Mouse (Mus musculus) frontal cortex, postnatal 10 days (tissue): Measurements from ENCODE around the gene Evpl.

Source experiments
- DNase-seq, 2 experiments: peaks; one replicate each; pipeline ENCODE4 v3.0.0; 2022; ENCODE audit warnings: low spot score in 2 of 2, mixed read lengths in 1 of 2

Evpl gene

DNA sequence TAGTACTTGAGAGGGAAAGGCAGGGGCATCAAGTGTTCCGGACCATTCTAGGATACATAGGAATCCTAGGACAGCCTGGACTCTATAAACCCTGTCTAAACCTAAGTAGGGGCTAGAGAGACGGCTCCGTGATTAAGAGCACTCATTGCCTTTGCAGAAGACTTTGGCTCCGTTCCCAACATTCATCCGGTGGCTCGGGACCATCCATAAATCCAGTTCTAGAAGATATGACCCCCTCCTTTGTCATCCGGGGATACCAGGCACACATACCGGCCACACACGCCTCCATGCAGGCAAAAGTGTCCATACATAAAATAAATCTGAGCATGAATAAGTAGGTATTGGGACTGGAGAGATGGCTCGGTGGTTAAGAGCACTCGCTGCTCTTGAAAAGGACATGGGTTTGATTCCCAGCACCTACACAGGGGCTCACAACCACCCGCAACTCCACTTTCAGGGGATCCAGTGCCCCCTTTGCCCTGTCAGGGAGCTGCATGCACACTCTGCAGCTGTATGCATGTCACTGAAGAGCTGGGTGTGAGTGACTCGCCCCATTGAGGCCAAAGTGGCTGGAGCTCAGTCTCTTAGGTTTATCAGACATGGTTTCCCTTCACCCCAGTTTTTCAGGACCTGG lies 23.9 kb downstream of the Evpl start:
- DNase-seq: no peak

DNA sequence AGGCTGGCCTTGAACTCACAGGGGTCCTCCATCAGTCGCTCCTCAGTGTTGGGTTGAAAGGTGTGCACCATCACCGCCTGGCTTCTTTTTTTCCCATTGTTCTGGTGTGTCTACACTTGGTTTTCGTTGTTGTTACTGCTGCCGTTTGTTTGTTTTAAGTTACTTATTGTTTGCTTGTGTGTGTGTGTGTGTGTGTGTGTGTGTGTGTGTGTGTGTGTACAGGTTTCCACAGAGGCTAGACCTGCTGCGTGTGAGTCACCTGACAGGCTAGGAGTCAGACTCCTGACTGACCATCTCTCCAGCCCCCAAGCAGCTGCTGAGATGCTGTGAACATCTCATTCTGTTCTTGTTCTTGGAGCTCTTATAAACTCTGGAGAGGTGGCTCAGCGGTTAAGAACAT lies 25.0 kb downstream of the Evpl start:
- DNase-seq: no peak

DNA sequence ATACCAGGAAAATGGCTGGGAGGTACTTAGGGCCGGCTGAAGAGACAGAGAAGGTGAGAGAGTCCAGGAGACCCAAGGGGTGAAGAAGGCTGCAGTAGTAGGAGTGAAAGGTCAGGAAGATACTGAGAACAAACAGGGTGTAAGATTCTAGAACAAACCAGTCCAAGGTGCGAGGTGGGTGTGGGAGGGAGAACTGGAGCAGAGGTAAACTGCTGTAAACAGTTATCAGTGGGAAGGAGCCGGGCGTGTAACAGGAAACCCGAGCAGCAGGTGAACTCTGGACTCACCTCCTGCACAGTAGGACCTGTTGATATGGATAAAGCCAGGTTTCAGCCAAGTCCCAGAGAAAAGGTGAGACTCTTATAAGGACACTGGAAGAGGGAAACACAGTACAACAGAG lies 27.2 kb downstream of the Evpl start:
- no peak for DNase-seq

DNA sequence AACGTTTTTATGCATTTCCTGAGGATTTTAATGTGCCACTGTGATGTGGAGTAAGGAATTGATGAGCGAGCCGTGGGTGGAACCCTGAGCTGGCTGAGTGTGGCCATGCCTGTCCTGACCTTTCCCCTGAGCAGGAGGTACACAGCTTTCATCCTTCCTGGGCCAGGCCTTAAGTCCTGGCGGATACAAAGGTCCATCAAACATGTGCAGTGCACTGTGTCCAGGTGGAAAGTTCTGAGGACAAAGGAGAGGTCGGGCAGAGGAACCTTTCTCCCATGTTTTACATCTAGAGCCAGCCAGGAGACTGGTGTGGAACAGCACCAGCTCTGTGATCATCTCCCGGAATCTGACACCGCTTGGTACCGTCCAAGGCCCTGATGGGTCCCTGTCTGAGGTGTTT lies 28.6 kb downstream of the Evpl start:
- DNase-seq: no peak

DNA sequence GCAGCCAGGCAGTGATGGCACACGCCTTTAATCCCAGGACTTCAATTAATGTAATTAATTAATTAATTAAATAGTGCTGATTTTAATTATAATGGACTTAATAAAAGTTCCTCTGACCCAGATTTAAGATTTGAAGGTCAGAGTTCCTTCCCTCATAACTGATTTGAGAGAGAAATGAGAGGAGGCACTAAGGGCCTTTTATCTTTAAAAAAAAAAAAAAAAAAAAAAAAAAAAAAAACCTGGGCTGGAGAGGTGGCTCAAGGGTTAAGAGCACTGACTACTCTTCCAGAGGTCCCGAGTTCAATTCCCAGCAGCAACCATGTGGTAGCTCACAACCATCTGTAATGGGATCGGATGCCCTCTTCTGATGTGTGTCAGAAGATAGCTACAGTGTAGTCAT lies 29.2 kb downstream of the Evpl start:
- DNase-seq: no peak

DNA sequence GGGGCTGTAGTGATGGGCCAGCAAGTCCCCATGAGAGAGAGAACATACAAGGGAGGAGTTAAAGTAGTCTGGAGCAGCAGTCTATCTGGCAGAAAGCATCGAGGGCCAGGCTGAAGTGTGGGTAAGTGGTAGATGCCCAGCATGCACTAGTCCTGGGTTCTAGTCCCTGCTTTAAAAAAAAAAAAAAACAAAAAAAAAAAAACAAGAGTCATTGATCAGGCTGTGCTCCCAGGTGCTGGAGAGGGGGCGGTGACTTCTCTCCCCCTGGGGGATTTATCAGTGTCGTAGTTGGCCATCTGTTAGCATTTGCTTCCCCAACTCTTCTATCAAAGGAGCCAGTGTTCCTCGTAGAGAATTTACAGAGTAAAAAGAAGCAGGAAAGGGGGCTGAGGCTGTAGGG lies 31.2 kb downstream of the Evpl start:
- no peak for DNase-seq

DNA sequence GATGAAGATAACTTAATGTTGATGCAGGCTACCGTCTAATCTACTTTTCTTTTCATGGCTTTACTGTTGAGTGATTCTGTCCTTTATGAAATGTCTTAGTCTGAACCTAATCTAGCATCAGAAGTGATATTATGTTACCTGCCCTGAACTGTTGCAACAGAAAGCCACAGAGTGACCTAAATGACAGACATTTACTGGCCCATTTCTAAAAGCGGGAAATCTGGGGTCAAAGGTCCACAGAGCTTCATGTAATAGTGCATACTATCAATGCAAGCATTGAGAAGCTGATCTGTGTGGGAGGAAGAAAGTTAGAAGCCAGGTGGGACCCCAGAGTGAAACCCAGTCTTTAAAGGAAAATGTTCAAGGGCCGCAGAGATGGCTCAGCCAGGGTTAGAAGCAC lies 34.7 kb downstream of the Evpl start:
- DNase-seq: no peak

DNA sequence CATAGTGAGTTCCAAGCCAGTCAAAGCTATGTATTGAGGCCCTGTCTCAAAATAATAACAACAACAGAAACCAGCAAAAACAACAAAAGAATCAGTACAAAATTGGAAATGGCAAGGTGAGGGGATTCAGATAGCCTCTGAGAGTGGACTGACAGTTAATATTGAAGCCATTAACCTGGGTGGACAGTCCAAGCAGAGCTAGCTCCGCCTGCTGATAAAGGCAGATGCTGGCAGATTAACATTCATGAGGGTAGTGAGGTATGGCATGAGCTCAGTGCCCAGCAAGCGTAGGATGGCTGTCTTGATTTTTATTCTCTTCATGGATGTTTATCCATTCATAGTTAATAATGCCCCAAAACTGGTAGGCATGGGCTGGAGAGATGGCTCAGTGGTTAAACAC lies 36.7 kb downstream of the Evpl start:
- no peak for DNase-seq

DNA sequence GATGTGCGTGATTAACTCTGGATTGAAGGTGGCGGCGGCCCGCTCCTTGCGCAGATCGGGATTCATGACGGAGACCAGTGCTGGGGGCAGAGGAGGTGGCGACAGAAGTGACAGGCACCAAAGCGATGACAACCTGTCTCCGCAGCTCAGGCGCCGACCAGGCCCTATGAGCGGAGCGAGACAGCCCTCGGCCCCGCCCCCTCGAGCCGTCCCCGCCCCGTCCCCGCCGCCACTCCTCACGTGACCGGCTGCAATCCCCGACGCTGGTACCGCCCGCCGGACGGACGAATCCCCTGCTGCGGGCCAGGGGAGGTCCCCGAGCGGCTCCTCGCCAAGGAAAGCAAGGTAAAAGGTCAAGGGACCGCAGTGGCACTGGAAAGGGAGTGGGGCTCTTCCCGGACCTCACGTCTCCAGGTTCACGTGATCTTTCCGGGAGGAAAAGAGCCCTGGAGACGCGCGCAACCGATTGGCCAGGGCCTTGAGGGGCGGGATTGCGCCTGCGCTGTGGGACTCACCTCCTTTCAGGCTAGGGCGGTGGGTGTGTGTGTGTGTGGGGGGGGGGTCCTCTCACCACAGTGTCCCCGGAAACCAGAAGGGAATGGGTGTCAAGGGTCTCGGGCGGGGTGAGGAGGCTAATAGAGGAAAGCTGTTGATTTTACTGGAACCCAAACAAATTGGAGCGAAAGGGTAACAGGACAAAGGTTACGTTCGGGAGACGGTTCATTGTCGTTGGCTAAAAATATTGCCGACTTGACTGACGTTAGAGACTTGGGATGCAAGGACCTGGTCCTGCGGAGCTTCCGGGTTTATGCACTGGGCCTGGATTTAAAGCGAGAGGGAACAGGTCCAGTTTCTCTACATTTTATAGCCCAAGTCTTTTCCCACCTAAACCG lies 39.0 kb downstream of the Evpl start, which contains the start of the genes Ten1 and Acox1:
Gene Ten1, plus strand, starts transcription at position 217 of the 893 bp plus-strand sequence.
Gene Acox1, minus strand, starts transcription at position 407 of the 893 bp plus-strand sequence.
- DNase-seq: peak; percentile 91 to 96

DNA sequence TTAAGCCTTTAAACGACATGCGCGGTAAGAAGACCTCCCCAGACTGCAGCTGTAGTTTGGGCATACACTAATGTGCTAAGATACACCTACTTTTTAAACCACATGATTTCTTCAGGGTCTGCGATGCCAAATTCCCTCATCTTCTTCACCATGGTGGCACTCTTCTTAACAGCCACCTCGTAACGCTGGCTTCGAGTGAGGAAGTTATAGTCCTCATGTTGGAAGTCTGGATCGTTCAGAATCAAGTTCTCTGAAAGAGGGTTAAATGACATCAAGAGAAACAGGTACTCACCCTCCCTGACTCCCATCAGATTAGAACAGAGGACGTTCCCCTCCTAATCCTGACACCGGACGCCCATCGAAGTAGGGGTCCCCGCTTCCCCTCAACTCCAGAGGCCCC lies 39.7 kb downstream of the Evpl start:
- no peak for DNase-seq

DNA sequence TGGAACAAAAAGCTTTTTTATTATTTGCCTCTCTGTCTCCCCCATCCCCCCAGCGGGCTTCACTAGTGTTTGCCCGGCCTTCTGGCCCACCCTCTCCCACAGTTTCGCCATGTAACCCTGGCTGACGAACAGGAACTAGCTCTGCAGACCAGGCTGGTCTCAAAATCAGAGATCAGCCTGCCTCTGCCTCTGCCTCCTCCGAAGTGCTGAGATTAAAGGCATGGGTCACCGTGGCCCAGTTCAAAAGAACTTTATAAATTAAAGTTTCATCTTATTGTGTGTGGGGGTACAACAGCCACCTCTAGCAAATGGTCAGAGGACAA lies 40.3 kb downstream of the Evpl start:
- no peak for DNase-seq

DNA sequence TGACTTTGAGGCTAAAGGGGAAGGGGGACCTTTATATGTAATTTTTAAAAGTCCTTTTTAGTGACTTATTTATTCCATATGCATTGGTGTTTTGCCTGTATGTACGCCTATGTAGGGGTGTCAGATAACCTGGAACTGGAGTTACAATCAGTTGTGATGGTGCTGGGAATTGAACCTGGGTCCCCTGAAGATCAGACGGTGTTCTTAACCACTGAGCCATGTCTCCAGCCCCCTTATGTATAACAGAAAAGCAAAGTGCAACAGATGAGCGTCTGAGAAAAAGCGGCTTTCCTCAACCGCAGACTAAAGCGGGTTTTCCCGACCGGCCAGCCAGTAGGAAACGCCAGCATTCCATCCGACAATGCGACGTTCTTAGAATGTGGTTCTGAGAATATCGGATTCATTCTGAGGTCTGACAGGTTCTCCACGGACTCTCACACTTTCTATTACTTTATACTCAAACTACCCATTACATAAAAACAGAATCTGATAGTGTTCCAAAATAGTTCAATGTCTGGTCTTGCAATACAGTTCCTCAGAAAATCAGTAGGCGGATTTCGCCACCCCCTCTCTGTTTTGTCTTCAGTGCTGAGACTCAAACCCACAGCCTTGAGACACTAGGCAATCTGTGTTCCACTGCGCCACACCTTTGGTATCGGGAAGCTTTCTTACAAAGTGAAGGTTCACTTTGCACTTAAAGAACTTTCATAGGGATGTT lies 40.9 kb downstream of the Evpl start:
- DNase-seq: no peak

DNA sequence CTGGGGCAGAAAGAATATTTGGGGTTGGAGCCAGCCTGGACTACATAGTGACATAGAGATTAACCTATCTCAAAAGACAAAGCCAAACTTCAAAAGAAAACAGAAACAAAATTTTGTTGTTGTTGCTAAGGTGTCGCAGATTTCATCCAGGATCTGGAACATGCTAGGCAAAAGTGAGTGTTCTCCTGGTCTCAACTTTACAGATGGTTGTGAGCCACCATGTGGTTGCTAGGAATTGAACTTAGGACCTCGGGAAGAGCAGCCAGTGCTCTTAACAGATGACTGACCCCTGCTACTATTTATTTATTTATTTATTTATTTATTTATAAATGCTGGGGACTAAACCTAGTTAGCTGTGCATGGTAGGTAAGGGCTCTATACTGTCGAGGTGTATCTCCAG lies 41.5 kb downstream of the Evpl start:
- no peak for DNase-seq

DNA sequence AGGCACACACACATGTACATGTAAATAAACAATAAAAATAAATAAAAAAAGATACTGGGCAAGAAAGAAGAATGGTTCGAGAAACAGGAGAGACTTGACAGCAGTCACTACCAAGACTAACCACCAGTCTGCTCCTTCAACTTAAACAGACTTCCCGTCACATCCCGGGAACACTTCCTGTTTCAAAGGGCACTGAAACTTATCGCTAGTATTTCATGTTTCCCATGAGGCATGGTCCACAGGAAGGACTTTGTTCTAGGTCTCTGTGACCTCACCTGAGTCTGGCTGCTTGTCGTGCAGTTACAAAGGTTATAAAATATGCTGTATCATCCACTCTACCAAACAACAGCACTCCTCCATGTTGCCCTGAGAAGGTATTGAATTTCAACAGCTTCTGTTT lies 42.6 kb downstream of the Evpl start:
- DNase-seq: no peak

DNA sequence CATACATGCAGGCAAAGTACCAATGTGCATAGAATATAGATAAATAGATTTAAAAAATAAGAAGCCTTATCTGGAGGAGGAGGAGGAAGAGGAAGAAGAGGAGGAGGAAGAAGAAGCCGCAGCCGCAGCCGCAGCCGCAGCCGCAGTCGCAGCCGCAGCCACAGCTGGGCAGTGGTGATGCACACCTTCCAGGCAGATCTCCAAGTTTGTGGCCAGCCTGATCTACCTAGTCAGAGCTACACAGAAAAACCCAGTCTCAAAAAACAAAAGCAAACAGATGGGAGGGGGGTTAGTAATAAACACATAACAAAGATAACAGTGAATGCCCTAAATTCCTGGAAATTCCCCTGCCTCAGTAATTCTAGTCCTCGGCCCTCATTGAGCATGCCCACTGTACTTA lies 43.3 kb downstream of the Evpl start:
- no peak for DNase-seq

DNA sequence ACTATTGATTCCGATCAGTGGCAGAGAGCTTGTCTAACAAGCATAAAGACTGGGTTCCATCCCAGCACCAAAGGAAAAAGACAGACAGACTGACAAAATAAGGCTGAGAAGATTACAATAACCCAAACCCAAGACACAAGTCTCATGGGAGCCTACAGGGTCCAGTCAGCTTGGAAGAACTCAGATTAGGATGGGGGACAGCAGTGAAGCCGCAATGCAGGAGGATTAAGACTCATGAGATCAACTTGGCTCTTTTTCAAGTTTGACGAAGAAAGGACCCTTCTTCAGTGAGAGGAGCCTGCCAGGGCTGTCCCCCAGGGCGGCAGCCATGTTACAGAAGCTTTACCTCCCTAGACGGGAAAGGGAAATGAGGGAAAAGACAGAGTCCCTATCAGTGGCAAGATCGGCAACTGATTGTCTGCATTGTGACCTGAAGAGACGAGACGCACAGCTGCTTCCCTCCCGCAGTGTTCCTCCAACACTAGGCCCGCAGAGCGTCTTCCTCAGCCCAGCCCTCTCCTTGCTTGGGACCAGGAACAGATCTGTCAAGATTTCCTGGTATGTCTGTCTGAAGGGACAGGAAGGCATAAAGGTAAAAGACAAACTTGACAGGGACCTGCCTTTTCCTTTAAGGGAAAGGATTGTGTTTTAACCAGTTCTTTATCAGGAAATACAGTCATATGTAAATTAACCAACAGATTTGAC lies 50.5 kb downstream of the Evpl start:
- DNase-seq: no peak

DNA sequence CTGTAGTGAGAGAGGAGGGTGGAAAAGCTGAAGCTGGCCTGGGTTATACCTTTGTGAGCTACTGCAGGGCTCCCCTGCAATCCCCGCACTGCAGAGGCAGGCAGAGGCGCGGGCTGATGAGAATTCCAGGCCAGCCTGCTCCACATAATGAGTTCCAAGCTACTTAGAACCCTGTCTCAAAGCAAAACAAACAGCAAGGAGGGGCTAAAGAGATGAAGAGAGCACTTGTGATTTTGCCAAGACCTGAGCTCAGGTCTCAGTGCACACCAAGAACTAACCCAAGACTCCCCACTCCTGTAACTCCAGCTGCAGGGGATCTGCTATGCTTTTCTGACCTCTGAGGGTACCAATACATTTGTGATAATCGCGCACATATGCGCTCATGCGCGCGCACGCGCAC lies 51.5 kb downstream of the Evpl start:
- DNase-seq: no peak

DNA sequence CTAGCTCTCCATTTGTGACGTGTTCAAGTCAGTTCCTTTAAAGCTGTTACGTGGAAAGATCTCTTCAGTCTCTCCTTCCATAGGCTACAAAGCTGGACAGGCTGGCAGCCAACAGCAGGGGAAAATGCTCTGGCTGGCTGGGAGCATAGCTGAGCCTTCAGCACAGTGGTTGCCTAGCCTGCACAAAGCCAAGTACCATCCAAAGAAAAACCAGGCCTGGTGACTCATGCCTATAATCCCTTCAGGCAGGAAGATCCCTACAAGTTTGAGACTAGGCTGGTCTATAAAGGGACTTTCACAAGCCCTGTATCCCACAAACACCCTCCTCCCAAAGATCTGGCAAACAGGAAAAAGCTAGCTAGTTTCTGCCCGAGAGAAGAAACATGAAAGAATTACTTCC lies 52.0 kb downstream of the Evpl start:
- DNase-seq: no peak

DNA sequence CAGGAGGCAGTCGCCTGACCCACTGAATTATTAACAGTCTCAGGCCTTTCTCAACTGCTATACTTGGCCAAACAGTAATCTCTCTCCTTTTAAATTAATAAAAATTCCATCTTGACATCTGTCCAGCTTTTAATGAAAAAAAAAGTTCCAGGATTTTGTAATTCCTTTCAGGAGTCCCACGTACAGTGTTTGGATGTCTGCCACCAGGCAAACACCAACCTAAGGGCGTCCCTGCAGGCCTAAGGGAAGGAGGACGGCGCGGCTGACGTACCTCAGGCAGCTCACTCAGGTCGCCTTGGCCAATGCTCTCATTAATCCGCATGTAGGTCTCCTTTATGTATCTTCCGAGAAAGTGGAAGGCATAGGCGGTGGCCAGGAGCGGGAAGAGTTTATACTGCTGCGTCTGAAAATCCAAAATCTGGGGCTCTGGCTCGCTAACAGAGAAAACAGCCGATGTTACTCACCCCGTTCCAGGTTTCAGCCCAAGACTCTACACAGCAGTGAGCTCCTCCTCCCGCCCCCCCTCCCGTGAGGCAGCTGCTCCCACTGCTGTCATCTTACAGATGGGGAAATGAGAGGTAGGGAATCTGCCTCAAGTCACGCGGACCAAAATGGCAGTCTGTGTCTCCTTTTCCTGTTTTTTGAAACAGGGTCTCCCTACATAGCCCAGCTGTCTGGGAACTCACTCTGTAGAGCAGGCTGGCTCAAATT lies 59.3 kb downstream of the Evpl start:
- DNase-seq: no peak

DNA sequence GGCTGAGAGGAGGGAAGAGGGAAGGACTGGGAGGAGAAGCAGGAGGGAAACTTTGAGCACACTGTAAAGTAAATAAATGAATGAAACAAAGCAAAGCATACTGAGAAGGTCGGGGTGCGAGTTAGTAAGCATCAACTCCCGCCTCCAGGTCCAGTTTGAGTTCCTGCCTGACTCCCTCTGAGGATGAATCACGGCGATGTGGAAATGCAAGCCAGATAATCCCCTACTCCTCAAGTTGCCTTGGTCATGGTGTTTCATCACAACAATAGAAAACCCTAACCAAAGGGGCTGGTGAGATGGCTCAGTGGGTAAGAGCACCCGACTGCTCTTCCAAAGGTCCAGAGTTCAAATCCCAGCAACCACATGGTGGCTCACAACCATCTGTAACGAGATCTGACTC lies 61.9 kb downstream of the Evpl start:
- DNase-seq: no peak

DNA sequence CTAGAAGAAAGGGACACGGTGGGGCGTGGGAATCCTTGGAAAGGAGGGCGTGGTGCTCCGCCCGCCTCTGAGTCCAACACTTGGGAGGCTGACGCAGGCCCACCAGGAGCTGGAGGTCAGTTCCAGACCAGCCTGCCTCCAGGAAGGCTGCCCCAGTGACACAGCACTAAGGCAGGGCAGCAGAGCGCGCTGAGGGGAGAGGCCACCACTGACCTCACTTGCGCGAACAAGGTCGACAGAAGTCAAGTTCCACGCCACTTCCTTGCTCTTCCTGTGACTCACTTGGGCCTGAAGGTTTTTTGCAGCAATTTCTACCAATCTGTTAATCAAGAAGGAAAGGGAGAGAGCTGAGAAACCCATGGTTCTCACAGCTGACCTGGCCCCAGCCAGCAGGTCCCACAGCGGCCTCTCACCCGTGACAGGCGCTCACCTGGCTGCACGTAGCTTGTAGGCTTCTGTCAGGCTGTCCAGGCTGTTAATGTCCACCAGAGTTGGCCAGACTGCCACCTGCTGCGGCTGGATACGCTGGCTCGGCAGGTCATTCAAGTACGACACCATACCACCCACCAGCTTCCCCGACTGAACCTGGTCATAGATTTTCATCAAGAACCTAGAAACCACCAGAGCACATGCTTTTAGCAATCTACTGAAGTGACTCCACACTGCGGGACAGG lies 63.0 kb downstream of the Evpl start:
- no peak for DNase-seq
